Mouse (Mus musculus) liver, adult 2 months (tissue): ENCODE results near the gene Nfasc.

Source experiments
- CTCF ChIP-seq: fragments of 200-500 bp; IDR thresholded peaks from 2 replicates; pipeline ENCODE4 v1.5.1; 2011; ENCODE audit warnings: low read depth, low read length, control low read depth
- POLR2A ChIP-seq: fragments of 200-500 bp; IDR thresholded peaks from 2 replicates; pipeline ENCODE4 v1.6.1; 2011; ENCODE audit warnings: low read length, control low read depth; ENCODE audit not compliant: insufficient read depth; ENCODE audit errors: extremely low read depth

GRCm38 (mm10) chr1:132528647-132529334 is 212.8 kb downstream of the Nfasc start:
- TF ChIP-seq CTCF (no peak), POLR2A (no peak)
